Mouse (Mus musculus) heart, postnatal 4 days (tissue): ENCODE results near the gene Hdac9. TPM values are rescaled to one million over a fixed set of nuclear protein-coding genes. Genes with fewer than 3 reads are reported as not detected.
"Not testable (repeated sequence)": the region's sequence is repeated elsewhere in the genome, so short reads cannot be mapped to it uniquely, and the experiment has no call there.

Experiments used
- DNase-seq: peaks from one replicate; pipeline ENCODE4 v3.0.0; 2021
- total RNA-seq, 2 experiments: library from RNA; stranded (reverse); gene quantifications; 2 replicates each; pipeline ENCODE4 v1.2.3; 2021

The Hdac9 gene
- total RNA-seq, 2 experiments from 2014 or later, result 15.4 to 18.2 TPM

DNA sequence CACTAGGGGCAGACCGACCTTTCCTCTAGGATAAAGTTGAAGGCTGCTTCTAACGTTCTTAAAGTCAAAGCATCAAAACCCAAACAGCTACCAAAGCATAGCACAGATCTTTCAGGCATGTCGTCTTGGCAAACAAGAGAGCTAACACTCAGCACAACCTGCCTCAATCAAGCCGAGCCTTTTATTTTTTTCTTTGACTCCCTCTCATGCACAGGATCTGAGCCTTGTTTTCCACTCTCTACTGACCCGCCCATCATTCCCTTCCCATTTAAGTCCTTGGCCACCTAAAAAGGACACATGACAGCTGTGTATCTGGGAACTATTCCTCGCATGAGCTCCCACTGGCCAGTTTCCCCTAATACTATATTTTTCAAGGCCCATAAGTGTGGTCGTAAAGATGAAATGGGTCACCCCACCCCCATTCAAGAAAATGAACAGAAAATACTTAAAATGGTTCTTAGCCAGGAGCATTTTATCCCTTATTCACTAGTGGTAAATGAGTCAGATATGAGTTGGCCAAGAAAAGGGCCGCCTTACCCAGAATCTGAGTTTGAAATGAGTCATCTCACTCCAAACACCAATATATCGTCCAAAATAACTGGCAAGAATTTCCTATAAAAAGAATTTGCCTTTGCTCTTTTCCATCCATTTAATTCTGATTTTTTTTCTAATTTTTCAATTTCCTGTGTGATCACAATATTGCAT lies 840.9 kb downstream of the Hdac9 start:
- DNase-seq, result no peak

DNA sequence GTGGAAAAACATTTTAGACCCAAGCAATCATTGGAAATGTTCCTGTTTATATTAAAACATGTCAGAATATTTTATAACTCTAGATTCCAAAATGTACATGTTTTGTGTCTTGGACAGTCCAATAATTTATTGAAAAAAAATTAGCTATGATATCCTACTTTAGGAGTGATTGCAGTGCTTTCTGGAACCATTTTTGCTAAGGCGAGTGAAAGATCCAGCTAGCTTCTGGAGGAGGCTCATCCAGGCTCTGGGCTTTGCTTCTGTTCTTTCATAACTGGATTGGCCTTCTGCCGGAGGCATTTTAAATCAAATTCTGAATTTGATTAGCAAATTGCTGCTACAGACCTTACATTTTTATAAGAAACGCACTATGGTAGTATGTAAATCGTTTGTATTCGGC lies 864.4 kb downstream of the Hdac9 start:
- DNase-seq, result no peak

DNA sequence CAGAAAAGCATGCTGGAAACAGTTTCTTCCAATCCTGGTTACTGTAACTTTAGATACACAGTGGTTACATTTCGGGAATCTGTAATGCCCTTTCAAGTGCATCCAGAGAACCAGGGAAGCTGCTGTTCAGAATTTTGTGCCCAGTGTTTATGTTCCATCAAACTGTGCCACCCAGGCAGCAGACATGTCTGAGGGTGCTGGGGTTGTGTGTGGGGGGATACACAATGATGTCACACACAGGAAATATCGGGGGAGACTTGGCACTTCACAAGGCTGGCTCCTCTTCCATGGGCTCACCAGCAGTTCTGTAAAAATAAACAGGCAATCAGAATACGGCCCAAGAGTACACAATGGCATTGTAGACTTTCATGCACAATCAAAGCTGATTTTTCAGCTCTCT lies 864.9 kb downstream of the Hdac9 start:
- no peak for DNase-seq

DNA sequence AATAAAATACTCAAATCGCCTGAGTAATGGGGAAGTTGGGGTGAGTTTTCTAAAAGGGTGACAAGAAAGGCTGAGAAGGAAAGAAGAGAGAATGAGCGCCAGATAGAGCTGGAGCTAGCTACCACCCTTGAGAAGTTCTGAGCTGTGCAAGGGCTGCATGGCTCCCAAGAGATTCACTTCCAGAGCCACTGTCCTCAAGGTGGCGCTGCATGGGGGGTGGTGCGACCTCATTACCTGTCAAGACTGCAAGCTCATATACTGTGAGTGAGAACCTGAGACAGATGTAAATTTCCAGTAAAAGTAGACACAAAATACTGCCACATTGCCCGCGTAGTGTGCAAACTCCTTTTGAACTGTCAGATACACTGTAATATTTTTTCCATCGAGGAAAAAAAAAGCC lies 865.8 kb downstream of the Hdac9 start:
- DNase-seq, result peak; percentile 11

DNA sequence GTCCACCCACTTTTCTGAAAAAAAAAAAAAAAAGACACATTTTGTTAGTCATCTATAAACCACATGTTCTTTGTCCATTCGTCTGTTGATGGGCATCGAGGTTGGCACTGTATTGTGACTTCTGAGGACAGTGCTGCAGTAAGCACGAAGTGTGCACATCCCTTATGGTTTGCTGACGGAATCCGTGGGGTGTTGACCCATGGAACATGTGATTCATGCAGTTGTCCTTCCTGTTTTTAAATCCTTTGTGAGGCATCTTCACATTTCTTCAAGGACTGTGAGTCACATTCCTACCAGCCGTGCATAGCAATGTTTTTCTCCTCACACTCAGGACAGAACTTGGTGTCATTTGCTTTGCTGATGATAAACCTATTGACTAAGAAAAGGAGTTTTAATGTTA lies 875.9 kb downstream of the Hdac9 start:
- no peak for DNase-seq

- no peak for DNase-seq
These were observed 876.8 kb downstream of the Hdac9 start for GRCm38 (mm10) chr12:34040061-34040460.

DNA sequence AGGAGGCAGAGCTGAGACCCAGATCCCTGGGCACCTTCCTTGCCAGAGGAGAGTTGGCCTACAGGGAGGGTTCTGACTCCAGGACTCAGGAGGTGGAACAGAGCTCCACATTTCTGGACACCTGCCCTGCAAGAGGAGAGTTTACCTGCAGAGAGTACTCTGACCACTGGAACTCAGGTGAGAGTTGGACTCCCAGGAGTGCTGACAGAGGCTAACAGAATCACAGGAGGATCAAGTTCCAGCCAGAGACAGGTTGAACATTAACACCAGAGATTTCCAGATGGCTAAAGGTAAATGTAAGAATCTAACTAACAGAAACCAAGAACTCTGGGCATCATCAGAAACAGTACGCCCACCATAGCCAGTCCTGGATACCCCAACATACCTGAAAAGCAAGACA lies 907.1 kb downstream of the Hdac9 start:
- not testable (repeated sequence) for DNase-seq

Other genes starting within 250 kb of the Hdac9 start
- gene Prps1l1, start 67.7 kb upstream of the Hdac9 start, total RNA-seq, result not detected
- 10 to 100 TPM; 51.8 to 53.7 TPM for gene Snx13, start 130.1 kb upstream of the Hdac9 start, total RNA-seq